Mouse (Mus musculus) layer of hippocampus, adult 9-10 months (tissue): ENCODE results near the gene Vgf.

Experiments
- DNase-seq: peaks from one replicate; pipeline ENCODE4 v3.0.0; 2022; ENCODE audit warnings: low spot score

Gene Vgf

GRCm38 (mm10) chr5:137072079-137072960 is 46.1 kb downstream of the Vgf start, which contains the start of gene Serpine1:
Gene Serpine1 (minus strand): TSS chr5:137072268.
- no peak for DNase-seq

GRCm38 (mm10) chr5:137073141-137073540 is 46.9 kb downstream of the Vgf start:
- no peak for DNase-seq

GRCm38 (mm10) chr5:137074191-137074651 is 48.0 kb downstream of the Vgf start:
- DNase-seq, result no peak

- DNase-seq, result no peak
Measured at GRCm38 (mm10) chr5:137075726-137076125, 49.5 kb downstream of the Vgf start.

GRCm38 (mm10) chr5:137076191-137076930 is 50.2 kb downstream of the Vgf start:
- no peak for DNase-seq

- no peak for DNase-seq
Measured at GRCm38 (mm10) chr5:137077187-137077586, 51.0 kb downstream of the Vgf start.

- DNase-seq, result no peak
Measured at GRCm38 (mm10) chr5:137078041-137078440, 51.8 kb downstream of the Vgf start.

GRCm38 (mm10) chr5:137078616-137079015 is 52.4 kb downstream of the Vgf start:
- no peak for DNase-seq

GRCm38 (mm10) chr5:137079849-137080248 is 53.7 kb downstream of the Vgf start:
- DNase-seq, result no peak
